In the genomic region with DNA sequence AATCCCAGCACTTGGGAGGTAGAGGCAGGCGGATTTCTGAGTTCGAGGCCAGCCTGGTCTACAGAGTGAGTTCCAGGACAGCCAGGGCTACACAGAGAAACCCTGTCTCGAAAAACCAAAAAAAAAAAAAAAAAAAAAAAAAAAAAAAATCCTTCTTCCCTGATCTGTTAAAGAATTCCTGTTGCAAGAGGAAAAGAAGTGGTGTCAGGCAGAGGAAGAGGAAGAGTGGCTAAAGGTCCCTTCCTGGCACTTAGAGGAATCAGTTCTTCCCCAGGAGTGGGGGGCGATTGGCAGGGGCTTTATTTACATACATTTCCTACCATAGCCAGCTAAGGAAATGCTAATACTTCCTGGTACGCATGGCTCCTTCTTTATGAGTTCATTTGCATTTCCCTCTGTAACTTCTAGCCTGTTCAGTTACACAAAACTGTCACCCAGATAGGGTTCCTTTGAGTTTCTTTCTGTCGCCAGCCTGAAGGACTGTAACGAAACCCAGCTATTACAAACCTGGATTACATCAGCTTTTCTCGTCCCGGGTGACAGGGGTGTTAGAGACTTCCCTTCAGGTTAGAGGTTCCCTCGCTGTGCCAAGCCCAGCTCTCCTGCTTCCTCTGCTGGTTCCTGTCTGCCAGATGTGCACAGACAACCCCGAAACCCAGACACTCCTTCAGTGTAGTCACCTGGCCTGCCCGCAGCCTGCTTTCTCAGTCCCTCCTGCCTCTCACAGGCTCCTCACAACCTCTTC, we compare ENCODE assay signal across 12 mouse cellular contexts. TPM values are rescaled to one million over a fixed set of nuclear protein-coding genes. Genes with fewer than 3 reads are reported as not detected.
DNase-seq lines count a peak whose midpoint lies in the region; ATAC-seq and TF ChIP-seq lines count a peak whose summit lies in the region.
"Had no signal": no experiment of that assay in that cellular context is flagged by ENCODE, and none has a peak within 500 bp of the region (broad histone marks: within the 10 kb centered on the region; RNA-seq: fewer than 3 reads in every experiment).

No protein-coding gene starts in this region.

- intact Hi-C loops in left cerebral cortex, postnatal 4 days (cut with DNase I) = no loop called here

- no peaks in the 10 kb centered on the region for H3K9me3 ChIP-seq in heart, embryonic 13.5 days
- no peaks in the 10 kb centered on the region for H3K9me3 ChIP-seq in midbrain, embryonic 11.5 days (ENCODE audit: control insufficient read depth, low read length)
- no peaks in the 10 kb centered on the region for H3K9me3 ChIP-seq in midbrain, postnatal 0 days (ENCODE audit: low read length)
- H3K9me3 ChIP-seq in embryonic facial prominence, embryonic 13.5 days = no peaks in the 10 kb centered on the region
- no peaks in the 10 kb centered on the region for H3K9me3 ChIP-seq in stomach, postnatal 0 days (ENCODE audit: control insufficient read depth, low read length)

- no peak overlapping the region for H3K4me3 ChIP-seq in heart, embryonic 13.5 days
- no peak overlapping the region for H3K4me3 ChIP-seq in midbrain, embryonic 11.5 days (ENCODE audit: low read depth, low read length)
- no peak overlapping the region for H3K4me3 ChIP-seq in midbrain, postnatal 0 days (ENCODE audit: low read depth, low read length)
- H3K4me3 ChIP-seq in embryonic facial prominence, embryonic 13.5 days = no peak overlapping the region
- no peak overlapping the region for H3K4me3 ChIP-seq in stomach, postnatal 0 days (ENCODE audit: low read depth, low read length)

- peaks cover 14% of the 10 kb centered on the region for H3K4me1 ChIP-seq in heart, embryonic 13.5 days
- no peaks in the 10 kb centered on the region for H3K4me1 ChIP-seq in midbrain, embryonic 11.5 days (ENCODE audit: control insufficient read depth, insufficient read depth, low read length)
- H3K4me1 ChIP-seq in midbrain, postnatal 0 days (ENCODE audit: insufficient read depth, low read length) = no peaks in the 10 kb centered on the region
- H3K4me1 ChIP-seq in embryonic facial prominence, embryonic 13.5 days = peaks cover 11% of the 10 kb centered on the region; the same call in 1 of the 2 replicates
- H3K4me1 ChIP-seq in stomach, postnatal 0 days (replicated peaks; ENCODE audit: control insufficient read depth, insufficient read depth) = no peaks in the 10 kb centered on the region

- H3K36me3 ChIP-seq in heart, embryonic 13.5 days = 0 out of 2 replicates have a peak, but pooled peaks cover 4% of the 10 kb centered on the region
- H3K36me3 ChIP-seq in midbrain, embryonic 11.5 days (ENCODE audit: control insufficient read depth, insufficient read depth, low read length) = no peaks in the 10 kb centered on the region
- H3K36me3 ChIP-seq in midbrain, postnatal 0 days (ENCODE audit: insufficient read depth, low read length) = no peaks in the 10 kb centered on the region
- H3K36me3 ChIP-seq in embryonic facial prominence, embryonic 13.5 days = no peaks in the 10 kb centered on the region
- no peaks in the 10 kb centered on the region for H3K36me3 ChIP-seq in stomach, postnatal 0 days (ENCODE audit: control insufficient read depth, insufficient read depth, low read length)

- no peak overlapping the region for H3K9ac ChIP-seq in heart, embryonic 13.5 days
- H3K9ac ChIP-seq in midbrain, embryonic 11.5 days (ENCODE audit: low read length) = no peak overlapping the region
- no peak overlapping the region for H3K9ac ChIP-seq in midbrain, postnatal 0 days (replicated peaks; ENCODE audit: low read length, poor library complexity, severe bottlenecking)
- H3K9ac ChIP-seq in embryonic facial prominence, embryonic 13.5 days = no peak overlapping the region
- H3K9ac ChIP-seq in stomach, postnatal 0 days (ENCODE audit: low read length) = no peak overlapping the region

- DNase-seq in heart, adult 18-20 months = no peak
- no peak for DNase-seq in midbrain, embryonic 11.5 days (ENCODE audit: low spot score, missing footprints)
- DNase-seq in midbrain, postnatal 0 days (ENCODE audit: low spot score) = no peak
- DNase-seq in stomach, postnatal 0 days (ENCODE audit: low spot score) = no peak
- no peak for DNase-seq in left cerebral cortex, adult 8-10 months (ENCODE audit: low spot score in 2 of 2)
- DNase-seq in left cerebral cortex, postnatal 4 days = no peak
- DNase-seq: cerebellum, postnatal 10 days; gastrocnemius, postnatal 10 days; heart, postnatal 36 days had no signal

- peak overlapping the region; percentile 24 for H3K27ac ChIP-seq in heart, embryonic 13.5 days (replicated peaks)
- H3K27ac ChIP-seq in midbrain, embryonic 11.5 days (ENCODE audit: low read depth, low read length) = peak overlapping the region; percentile 57
- H3K27ac ChIP-seq in midbrain, postnatal 0 days (ENCODE audit: low read depth, low read length) = no peak overlapping the region
- peak overlapping the region; percentile 62; the same call in 1 of the 2 replicates for H3K27ac ChIP-seq in embryonic facial prominence, embryonic 13.5 days
- peak overlapping the region; percentile 18; the same call in 1 of the 2 replicates for H3K27ac ChIP-seq in stomach, postnatal 0 days (replicated peaks)
- H3K27ac ChIP-seq: macrophage had no signal

- H3K27me3 ChIP-seq in heart, embryonic 13.5 days (replicated peaks) = no peaks in the 10 kb centered on the region
- H3K27me3 ChIP-seq in midbrain, embryonic 11.5 days (ENCODE audit: control insufficient read depth, insufficient read depth, low read length) = no peaks in the 10 kb centered on the region
- H3K27me3 ChIP-seq in midbrain, postnatal 0 days (ENCODE audit: insufficient read depth, low read length) = no peaks in the 10 kb centered on the region
- no peaks in the 10 kb centered on the region for H3K27me3 ChIP-seq in embryonic facial prominence, embryonic 13.5 days
- H3K27me3 ChIP-seq in stomach, postnatal 0 days (ENCODE audit: control insufficient read depth, insufficient read depth, low read length) = no peaks in the 10 kb centered on the region

- WGBS in heart, embryonic 13.5 days = 38% methylated on average over 12 of the region's 12 CpGs
- WGBS in midbrain, embryonic 11.5 days = 77% methylated on average over 12 of the region's 12 CpGs
- 78% methylated on average over 12 of the region's 12 CpGs for WGBS in midbrain, postnatal 0 days
- 47% methylated on average over 12 of the region's 12 CpGs for WGBS in embryonic facial prominence, embryonic 13.5 days
- WGBS in stomach, postnatal 0 days = 51% methylated on average over 11 of the region's 12 CpGs

- no peak overlapping the region for H3K4me2 ChIP-seq in heart, embryonic 13.5 days
- no peak overlapping the region for H3K4me2 ChIP-seq in midbrain, embryonic 11.5 days
- no peak overlapping the region for H3K4me2 ChIP-seq in midbrain, postnatal 0 days (ENCODE audit: low read depth, low read length, poor library complexity, severe bottlenecking)
- H3K4me2 ChIP-seq in embryonic facial prominence, embryonic 13.5 days = no peak overlapping the region
- no peak overlapping the region for H3K4me2 ChIP-seq in stomach, postnatal 0 days (replicated peaks; ENCODE audit: low read depth)

- no peak for ATAC-seq in heart, embryonic 13.5 days (ENCODE audit: extremely low read depth, insufficient number of reproducible peaks, low FRiP score, low TSS enrichment)
- ATAC-seq in midbrain, embryonic 11.5 days (ENCODE audit: low FRiP score) = no peak
- no peak for ATAC-seq in midbrain, postnatal 0 days (ENCODE audit: low FRiP score)
- ATAC-seq in embryonic facial prominence, embryonic 13.5 days (ENCODE audit: insufficient number of reproducible peaks, insufficient read depth, low FRiP score, low TSS enrichment, low read depth) = no peak
- ATAC-seq in stomach, postnatal 0 days (ENCODE audit: low FRiP score, low TSS enrichment) = no peak

- TF ChIP-seq EP300 in stomach, postnatal 0 days (optimal IDR thresholded peaks at IDR 0.05) = no peak

- no peak for TF ChIP-seq CTCF in midbrain, postnatal 0 days (IDR thresholded peaks at IDR 0.05)
- TF ChIP-seq CTCF in stomach, postnatal 0 days (IDR thresholded peaks at IDR 0.05; ENCODE audit: low read depth) = no peak

RNA-seq across cellular contexts. Expression of a gene that starts 6.1 kb away (rescaled TPM):
- 20.2 and 22.2 TPM in 2 replicates for polyA plus RNA-seq in heart, embryonic 13.5 days (2015; fragmentation: Nextera tagmentation; extraction: Ambion mirVana)
- total RNA-seq in heart, adult 18-20 months (2021) = 10 to 100 TPM; 17.3 to 21.3 TPM
- 15.6 and 16.2 TPM in 2 replicates for polyA plus RNA-seq in midbrain, embryonic 11.5 days (2014; fragmentation: Nextera tagmentation; extraction: Ambion mirVana)
- 71.8 and 83.9 TPM in 2 replicates for total RNA-seq in midbrain, postnatal 0 days (2014; rRNA removed)
- polyA plus RNA-seq in midbrain, postnatal 0 days (2015; fragmentation: Nextera tagmentation; extraction: Ambion mirVana) = 48.8 and 50.6 TPM in 2 replicates
- 25.7 and 27.6 TPM in 2 replicates for polyA plus RNA-seq in embryonic facial prominence, embryonic 13.5 days (2015; fragmentation: Nextera tagmentation; extraction: Ambion mirVana)
- polyA plus RNA-seq in stomach, postnatal 0 days (2015; fragmentation: Nextera tagmentation; extraction: Ambion mirVana) = 14.1 and 15.3 TPM in 2 replicates
- 100 to 1,000 TPM in 1 of 4 experiments, 10 to 100 TPM in 3; 78.2 to 101 (median 83.5) TPM for total RNA-seq in left cerebral cortex, adult 8-10 months (2022)
- total RNA-seq in left cerebral cortex, postnatal 4 days (2021) = 10 to 100 TPM; 94.5 to 96.4 TPM

RNA-seq across cellular contexts. Expression of a gene that starts 10.5 kb away (rescaled TPM):
- 7.4 and 7.7 TPM in 2 replicates for polyA plus RNA-seq in heart, embryonic 13.5 days (2015; fragmentation: Nextera tagmentation; extraction: Ambion mirVana)
- 10 to 100 TPM; 19.1 to 21.1 TPM for total RNA-seq in heart, adult 18-20 months (2021)
- 5.3 and 5.9 TPM in 2 replicates for polyA plus RNA-seq in midbrain, embryonic 11.5 days (2014; fragmentation: Nextera tagmentation; extraction: Ambion mirVana)
- 14.7 and 15.1 TPM in 2 replicates for total RNA-seq in midbrain, postnatal 0 days (2014; rRNA removed)
- 2.9 and 3.6 TPM in 2 replicates for polyA plus RNA-seq in midbrain, postnatal 0 days (2015; fragmentation: Nextera tagmentation; extraction: Ambion mirVana)
- 11.6 and 13.3 TPM in 2 replicates for polyA plus RNA-seq in embryonic facial prominence, embryonic 13.5 days (2015; fragmentation: Nextera tagmentation; extraction: Ambion mirVana)
- polyA plus RNA-seq in stomach, postnatal 0 days (2015; fragmentation: Nextera tagmentation; extraction: Ambion mirVana) = 15.3 and 23.6 TPM in 2 replicates
- total RNA-seq in left cerebral cortex, adult 8-10 months (2022) = 10 to 100 TPM in 1 of 4 experiments, 1 to 10 TPM in 3; 8.7 to 10.2 (median 9.0) TPM
- total RNA-seq in left cerebral cortex, postnatal 4 days (2021) = 10 to 100 TPM; 12.5 to 14.7 TPM

RNA-seq across cellular contexts. Expression of a gene that starts 28.8 kb away (rescaled TPM):
- polyA plus RNA-seq in heart, embryonic 13.5 days (2015; fragmentation: Nextera tagmentation; extraction: Ambion mirVana) = 30.6 and 34.2 TPM in 2 replicates
- total RNA-seq in heart, adult 18-20 months (2021) = 10 to 100 TPM; 10.1 to 12.4 TPM
- polyA plus RNA-seq in midbrain, embryonic 11.5 days (2014; fragmentation: Nextera tagmentation; extraction: Ambion mirVana) = 11.1 and 12.9 TPM in 2 replicates
- 9.3 and 11.5 TPM in 2 replicates for total RNA-seq in midbrain, postnatal 0 days (2014; rRNA removed)
- 11.9 and 13.7 TPM in 2 replicates for polyA plus RNA-seq in midbrain, postnatal 0 days (2015; fragmentation: Nextera tagmentation; extraction: Ambion mirVana)
- 29.8 and 35.5 TPM in 2 replicates for polyA plus RNA-seq in embryonic facial prominence, embryonic 13.5 days (2015; fragmentation: Nextera tagmentation; extraction: Ambion mirVana)
- polyA plus RNA-seq in stomach, postnatal 0 days (2015; fragmentation: Nextera tagmentation; extraction: Ambion mirVana) = 108 and 117 TPM in 2 replicates
- 10 to 100 TPM; 28.3 to 30.5 (median 29.8) TPM for total RNA-seq in left cerebral cortex, adult 8-10 months (2022)
- total RNA-seq in left cerebral cortex, postnatal 4 days (2021) = 1 to 10 TPM; 7.4 to 8.5 TPM

RNA-seq across cellular contexts. Expression of a gene that starts 44.4 kb away (rescaled TPM):
- polyA plus RNA-seq in heart, embryonic 13.5 days (2015; fragmentation: Nextera tagmentation; extraction: Ambion mirVana) = 4.4 and 5.4 TPM in 2 replicates
- total RNA-seq in heart, adult 18-20 months (2021) = 1 to 10 TPM; 5.6 to 5.8 TPM
- 0.11 and 0.14 TPM in 2 replicates for polyA plus RNA-seq in midbrain, embryonic 11.5 days (2014; fragmentation: Nextera tagmentation; extraction: Ambion mirVana)
- total RNA-seq in midbrain, postnatal 0 days (2014; rRNA removed) = 1.6 and 3.8 TPM in 2 replicates
- polyA plus RNA-seq in midbrain, postnatal 0 days (2015; fragmentation: Nextera tagmentation; extraction: Ambion mirVana) = 2.7 and 2.8 TPM in 2 replicates
- 1.4 and 1.7 TPM in 2 replicates for polyA plus RNA-seq in embryonic facial prominence, embryonic 13.5 days (2015; fragmentation: Nextera tagmentation; extraction: Ambion mirVana)
- polyA plus RNA-seq in stomach, postnatal 0 days (2015; fragmentation: Nextera tagmentation; extraction: Ambion mirVana) = 0.55 and 0.74 TPM in 2 replicates
- 1 to 10 TPM; 1.9 to 4.1 (median 2.6) TPM for total RNA-seq in left cerebral cortex, adult 8-10 months (2022)
- total RNA-seq in left cerebral cortex, postnatal 4 days (2021) = 1 to 10 TPM in 1 of 2 experiments, under 1 TPM in 1; 0.92 to 1.6 TPM
